Mouse (Mus musculus): Measurements from ENCODE around the gene Fmo9. TPM values are rescaled to one million over a fixed set of nuclear protein-coding genes. Genes with fewer than 3 reads are reported as not detected.

The Fmo9 gene
- polyA plus RNA-seq (2014; fragmentation: Nextera tagmentation; extraction: Ambion mirVana), result not detected in 2 replicates

- H3K4me2 ChIP-seq (ENCODE audit: low read length), result no peak within 1 kb of the TSS
- no peaks in the 10 kb centered on the region for H3K27me3 ChIP-seq (ENCODE audit: control insufficient read depth, insufficient read depth, low read length)
- WGBS, result 81% methylated on average over 1 of the region's 1 CpGs
- ATAC-seq (ENCODE audit: low FRiP score, low TSS enrichment), result no peak
- H3K4me1 ChIP-seq (ENCODE audit: control insufficient read depth, insufficient read depth, low read length), result no peaks in the 10 kb centered on the region
- H3K9me3 ChIP-seq (ENCODE audit: control insufficient read depth, low read length), result no peaks in the 10 kb centered on the region
- no peak within 1 kb of the TSS for H3K4me3 ChIP-seq (replicated peaks; ENCODE audit: low read depth, low read length)
- no peak for DNase-seq
- H3K9ac ChIP-seq (replicated peaks; ENCODE audit: low read length), result no peak within 1 kb of the TSS
- H3K27ac ChIP-seq (replicated peaks; ENCODE audit: low read depth, low read length), result no peak within 1 kb of the TSS
- H3K36me3 ChIP-seq (ENCODE audit: control insufficient read depth, insufficient read depth, low read length), result no peaks in the 10 kb centered on the region
Observed at GRCm38 (mm10) chr1:166681745-166682144, at the start of gene Fmo9. Fmo9 (minus strand) TSS chr1:166681845.

GRCm38 (mm10) chr1:166730886-166731285 lies 49.2 kb upstream of the Fmo9 start:
- H3K4me3 ChIP-seq (replicated peaks; ENCODE audit: low read depth, low read length), result no peak overlapping the region
- H3K27me3 ChIP-seq (ENCODE audit: control insufficient read depth, insufficient read depth, low read length), result no peaks in the 10 kb centered on the region
- no peak for DNase-seq
- H3K9me3 ChIP-seq (ENCODE audit: control insufficient read depth, low read length), result no peaks in the 10 kb centered on the region
- no peaks in the 10 kb centered on the region for H3K36me3 ChIP-seq (ENCODE audit: control insufficient read depth, insufficient read depth, low read length)
- 87% methylated on average over 4 of the region's 4 CpGs for WGBS
- ATAC-seq (ENCODE audit: low FRiP score, low TSS enrichment), result no peak
- no peak overlapping the region for H3K9ac ChIP-seq (replicated peaks; ENCODE audit: low read length)
- no peak overlapping the region for H3K4me2 ChIP-seq (ENCODE audit: low read length)
- no peak overlapping the region for H3K27ac ChIP-seq (replicated peaks; ENCODE audit: low read depth, low read length)
- no peaks in the 10 kb centered on the region for H3K4me1 ChIP-seq (ENCODE audit: control insufficient read depth, insufficient read depth, low read length)

- ATAC-seq (ENCODE audit: low FRiP score, low TSS enrichment) (no peak), DNase-seq (no peak)
- no peaks in the 10 kb centered on the region for H3K4me1 ChIP-seq (ENCODE audit: control insufficient read depth, insufficient read depth, low read length)
- H3K27me3 ChIP-seq (ENCODE audit: control insufficient read depth, insufficient read depth, low read length), result no peaks in the 10 kb centered on the region
- H3K4me3 ChIP-seq (replicated peaks; ENCODE audit: low read depth, low read length), result no peak overlapping the region
- no peak overlapping the region for H3K27ac ChIP-seq (replicated peaks; ENCODE audit: low read depth, low read length)
- no peaks in the 10 kb centered on the region for H3K9me3 ChIP-seq (ENCODE audit: control insufficient read depth, low read length)
- H3K9ac ChIP-seq (replicated peaks; ENCODE audit: low read length), result no peak overlapping the region
- 78% methylated on average over 2 of the region's 2 CpGs for WGBS
- no peak overlapping the region for H3K4me2 ChIP-seq (ENCODE audit: low read length)
- H3K36me3 ChIP-seq (ENCODE audit: control insufficient read depth, insufficient read depth, low read length), result no peaks in the 10 kb centered on the region
Observed at GRCm38 (mm10) chr1:166730215-166730614, 48.6 kb upstream of the Fmo9 start.

GRCm38 (mm10) chr1:166710861-166711260 lies 29.2 kb upstream of the Fmo9 start:
- DNase-seq (no peak), ATAC-seq (ENCODE audit: low FRiP score, low TSS enrichment) (no peak)
- Histone ChIP-seq H3K36me3 (ENCODE audit: control insufficient read depth, insufficient read depth, low read length) (no peaks in the 10 kb centered on the region), H3K4me2 (ENCODE audit: low read length) (no peak overlapping the region), H3K27ac (replicated peaks; ENCODE audit: low read depth, low read length) (no peak overlapping the region), H3K27me3 (ENCODE audit: control insufficient read depth, insufficient read depth, low read length) (no peaks in the 10 kb centered on the region), H3K9ac (replicated peaks; ENCODE audit: low read length) (no peak overlapping the region), H3K4me3 (replicated peaks; ENCODE audit: low read depth, low read length) (no peak overlapping the region), H3K4me1 (ENCODE audit: control insufficient read depth, insufficient read depth, low read length) (no peaks in the 10 kb centered on the region), H3K9me3 (ENCODE audit: control insufficient read depth, low read length) (no peaks in the 10 kb centered on the region)
- 90% methylated on average over 7 of the region's 7 CpGs for WGBS

- no peak overlapping the region for H3K27ac ChIP-seq (replicated peaks; ENCODE audit: low read depth, low read length)
- H3K4me2 ChIP-seq (ENCODE audit: low read length), result no peak overlapping the region
- no peaks in the 10 kb centered on the region for H3K27me3 ChIP-seq (ENCODE audit: control insufficient read depth, insufficient read depth, low read length)
- H3K9ac ChIP-seq (replicated peaks; ENCODE audit: low read length), result no peak overlapping the region
- no peaks in the 10 kb centered on the region for H3K36me3 ChIP-seq (ENCODE audit: control insufficient read depth, insufficient read depth, low read length)
- no peak for DNase-seq
- ATAC-seq (ENCODE audit: low FRiP score, low TSS enrichment), result no peak
- no peak overlapping the region for H3K4me3 ChIP-seq (replicated peaks; ENCODE audit: low read depth, low read length)
- 69% methylated on average over 10 of the region's 10 CpGs for WGBS
- H3K9me3 ChIP-seq (ENCODE audit: control insufficient read depth, low read length), result no peaks in the 10 kb centered on the region
- H3K4me1 ChIP-seq (ENCODE audit: control insufficient read depth, insufficient read depth, low read length), result no peaks in the 10 kb centered on the region
Observed at GRCm38 (mm10) chr1:166702270-166702912, 20.7 kb upstream of the Fmo9 start.

- H3K9ac ChIP-seq (replicated peaks; ENCODE audit: low read length), result no peak overlapping the region
- DNase-seq (no peak), ATAC-seq (ENCODE audit: low FRiP score, low TSS enrichment) (no peak)
- no peaks in the 10 kb centered on the region for H3K27me3 ChIP-seq (ENCODE audit: control insufficient read depth, insufficient read depth, low read length)
- H3K9me3 ChIP-seq (ENCODE audit: control insufficient read depth, low read length), result no peaks in the 10 kb centered on the region
- H3K4me2 ChIP-seq (ENCODE audit: low read length), result no peak overlapping the region
- no peak overlapping the region for H3K27ac ChIP-seq (replicated peaks; ENCODE audit: low read depth, low read length)
- 82% methylated on average over 5 of the region's 5 CpGs for WGBS
- H3K36me3 ChIP-seq (ENCODE audit: control insufficient read depth, insufficient read depth, low read length), result no peaks in the 10 kb centered on the region
- no peaks in the 10 kb centered on the region for H3K4me1 ChIP-seq (ENCODE audit: control insufficient read depth, insufficient read depth, low read length)
- H3K4me3 ChIP-seq (replicated peaks; ENCODE audit: low read depth, low read length), result no peak overlapping the region
Observed at GRCm38 (mm10) chr1:166669264-166669663, 12.4 kb downstream of the Fmo9 start.

- Histone ChIP-seq H3K9me3 (ENCODE audit: control insufficient read depth, low read length) (no peaks in the 10 kb centered on the region), H3K27ac (replicated peaks; ENCODE audit: low read depth, low read length) (no peak overlapping the region), H3K4me3 (replicated peaks; ENCODE audit: low read depth, low read length) (no peak overlapping the region), H3K4me1 (ENCODE audit: control insufficient read depth, insufficient read depth, low read length) (no peaks in the 10 kb centered on the region), H3K36me3 (ENCODE audit: control insufficient read depth, insufficient read depth, low read length) (no peaks in the 10 kb centered on the region), H3K4me2 (ENCODE audit: low read length) (no peak overlapping the region), H3K9ac (replicated peaks; ENCODE audit: low read length) (no peak overlapping the region), H3K27me3 (ENCODE audit: control insufficient read depth, insufficient read depth, low read length) (no peaks in the 10 kb centered on the region)
- no peak for DNase-seq
- no peak for ATAC-seq (ENCODE audit: low FRiP score, low TSS enrichment)
- WGBS, result 92% methylated on average over 8 of the region's 8 CpGs
Observed at GRCm38 (mm10) chr1:166660800-166661199, 20.8 kb downstream of the Fmo9 start.

- Histone ChIP-seq H3K27me3 (ENCODE audit: control insufficient read depth, insufficient read depth, low read length) (no peaks in the 10 kb centered on the region), H3K4me3 (replicated peaks; ENCODE audit: low read depth, low read length) (no peak within 1 kb of the TSS), H3K4me2 (ENCODE audit: low read length) (no peak within 1 kb of the TSS), H3K9me3 (ENCODE audit: control insufficient read depth, low read length) (no peaks in the 10 kb centered on the region), H3K36me3 (ENCODE audit: control insufficient read depth, insufficient read depth, low read length) (no peaks in the 10 kb centered on the region), H3K4me1 (ENCODE audit: control insufficient read depth, insufficient read depth, low read length) (no peaks in the 10 kb centered on the region), H3K27ac (replicated peaks; ENCODE audit: low read depth, low read length) (no peak within 1 kb of the TSS), H3K9ac (replicated peaks; ENCODE audit: low read length) (no peak within 1 kb of the TSS)
- DNase-seq, result no peak
- no peak for ATAC-seq (ENCODE audit: low FRiP score, low TSS enrichment)
- WGBS, result 92% methylated on average over 2 of the region's 2 CpGs
Observed at GRCm38 (mm10) chr1:166647593-166647992, 34.1 kb downstream of the Fmo9 start, which contains the start of gene Gm4847. Gm4847 (minus strand) TSS chr1:166647693.

Measured in midbrain, embryonic 14.5 days (tissue).